Mouse (Mus musculus) c-Kit-positive CD71-positive TER-119-negative erythroid progenitor cells, embryonic 14.5 days (primary cell): ENCODE results near the gene Mypop.
A peak's percentile ranks its signal among the peaks of the same experiment; 100 is the strongest.

Experiments used
- DNase-seq: peaks from one replicate; pipeline ENCODE4 v3.0.0-alpha.2; 2013; ENCODE audit warnings: low read depth

Mypop gene

DNA sequence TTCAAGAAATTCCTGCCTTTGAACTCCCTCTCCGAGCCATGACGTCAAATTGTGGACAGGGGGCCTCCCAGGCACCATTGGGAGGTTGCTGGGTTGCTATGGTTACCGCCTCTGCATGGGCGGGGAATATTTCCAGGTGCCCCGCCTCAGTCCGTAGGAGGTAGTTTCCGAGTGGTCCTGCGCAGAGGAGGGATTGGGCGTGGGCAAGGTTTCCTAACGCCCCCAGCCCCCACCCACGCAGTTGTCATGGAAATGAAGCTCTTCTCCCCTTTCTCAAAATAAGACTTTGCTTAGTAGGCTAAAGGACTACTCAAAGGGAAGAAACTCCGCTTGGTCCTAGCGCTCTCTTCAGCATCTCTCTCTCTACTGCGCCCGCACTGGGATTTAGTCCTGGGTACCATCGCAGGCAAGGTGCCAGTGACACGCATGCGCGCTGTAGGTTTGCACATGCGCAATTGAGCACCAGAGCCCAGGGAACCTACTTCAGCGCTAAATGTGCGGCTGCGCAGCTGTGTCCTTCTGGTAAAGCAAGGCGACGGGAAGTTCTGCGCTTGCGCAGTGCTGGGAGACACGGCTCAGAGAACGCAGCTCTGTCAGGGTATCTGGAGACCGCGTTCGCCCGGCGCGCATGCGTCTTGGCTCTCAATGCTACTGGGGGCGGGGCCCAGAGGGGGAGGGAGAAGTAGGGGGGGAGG is at the start of gene Mypop:
Gene Mypop, plus strand, starts transcription at position 645 of the 695 bp plus-strand sequence.
- DNase-seq: peak; percentile 99

DNA sequence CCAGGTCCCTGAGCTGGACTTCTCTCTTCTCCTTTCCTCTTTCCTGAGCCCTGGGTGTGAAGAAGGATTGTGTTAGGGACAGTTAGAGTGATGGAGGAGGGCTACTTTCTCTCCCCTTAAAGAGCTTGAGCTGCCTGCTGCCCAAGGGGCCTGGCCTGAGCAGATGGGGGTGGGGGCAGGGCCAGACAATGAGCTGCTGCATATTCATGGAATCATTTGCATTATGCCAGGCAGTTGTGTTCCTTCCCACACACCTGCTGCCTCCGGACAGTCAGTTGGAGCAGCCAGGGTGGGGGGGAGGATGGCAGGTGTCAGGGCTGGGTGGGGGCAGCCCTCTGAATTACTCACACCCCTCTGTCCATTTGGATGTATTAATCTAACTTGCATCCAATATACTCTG is 48.7 kb upstream of the Mypop start:
- DNase-seq: no peak

DNA sequence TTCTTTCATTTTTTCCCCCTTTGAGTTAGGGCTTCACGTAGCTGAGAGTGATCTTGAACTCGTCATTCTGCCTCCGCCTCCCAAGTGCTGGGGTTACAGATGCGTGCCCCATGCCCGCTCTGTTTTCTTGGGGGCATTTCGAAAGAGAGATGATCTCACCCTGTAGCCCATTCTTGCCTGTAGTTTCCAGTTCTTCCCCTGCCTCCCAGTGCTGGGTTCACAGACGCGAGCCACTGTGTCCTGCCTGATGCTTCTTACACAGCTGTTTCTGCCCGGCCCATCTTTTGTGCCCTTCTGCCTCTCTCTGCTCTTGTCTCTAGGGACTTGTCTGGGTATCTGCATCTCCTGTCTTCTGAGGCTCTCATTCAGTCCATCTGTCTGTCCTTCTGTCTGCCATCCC is 48.2 kb upstream of the Mypop start:
- DNase-seq: no peak

DNA sequence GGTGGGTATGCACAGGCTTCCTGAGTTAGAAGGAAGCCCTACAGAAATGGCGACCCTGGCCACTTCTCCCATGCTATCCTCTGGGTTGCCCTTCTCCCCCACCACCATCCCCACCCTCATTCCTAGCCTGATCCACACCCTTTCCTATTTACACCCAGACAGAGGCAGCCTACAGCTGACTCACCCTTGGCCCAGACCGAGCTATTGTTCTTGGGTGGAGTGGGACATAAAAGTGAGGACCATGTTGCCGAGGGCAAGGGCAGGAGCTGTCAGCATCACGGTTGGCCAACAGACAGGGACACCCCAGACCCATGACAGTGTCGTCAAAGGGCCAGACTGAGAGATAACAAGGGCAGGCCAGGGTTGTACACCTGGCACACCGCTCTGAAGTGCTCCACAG is 42.9 kb upstream of the Mypop start:
- DNase-seq: no peak

DNA sequence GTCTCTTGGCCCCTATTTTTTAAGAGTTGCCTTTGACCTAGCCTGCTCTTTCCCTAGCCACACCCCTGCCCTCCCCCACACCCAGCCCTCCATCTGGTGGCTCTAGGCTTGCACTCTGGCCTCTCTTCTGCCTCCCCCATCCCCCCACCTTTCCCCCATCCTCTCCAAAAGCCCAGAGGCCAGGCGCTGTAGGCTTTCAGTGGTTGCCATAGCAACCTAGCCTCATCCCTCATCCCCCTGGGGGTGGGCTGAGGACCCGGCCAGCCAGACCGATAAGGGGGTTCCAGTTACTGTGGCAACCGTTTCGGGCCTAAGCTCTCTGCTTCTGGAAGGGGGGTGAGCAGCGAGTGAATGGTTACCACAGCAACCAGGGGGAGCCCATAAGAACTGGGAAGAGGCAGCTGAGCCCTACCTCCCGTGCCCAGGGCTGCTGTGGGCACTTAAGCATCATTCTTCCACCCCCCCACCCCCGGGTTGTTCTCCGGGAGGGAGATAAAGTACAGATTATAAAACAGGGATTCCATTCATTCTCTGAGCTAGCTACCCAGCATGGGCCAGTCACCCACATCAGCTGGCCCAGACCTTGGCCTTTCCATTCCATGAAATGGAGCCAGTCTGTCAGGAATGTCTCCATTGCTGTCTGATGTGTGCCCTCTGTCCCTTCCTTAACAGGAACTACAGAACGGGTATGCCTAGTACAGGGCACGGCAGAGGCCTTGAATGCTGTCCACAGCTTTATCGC is 41.1 kb upstream of the Mypop start:
- DNase-seq: no peak

DNA sequence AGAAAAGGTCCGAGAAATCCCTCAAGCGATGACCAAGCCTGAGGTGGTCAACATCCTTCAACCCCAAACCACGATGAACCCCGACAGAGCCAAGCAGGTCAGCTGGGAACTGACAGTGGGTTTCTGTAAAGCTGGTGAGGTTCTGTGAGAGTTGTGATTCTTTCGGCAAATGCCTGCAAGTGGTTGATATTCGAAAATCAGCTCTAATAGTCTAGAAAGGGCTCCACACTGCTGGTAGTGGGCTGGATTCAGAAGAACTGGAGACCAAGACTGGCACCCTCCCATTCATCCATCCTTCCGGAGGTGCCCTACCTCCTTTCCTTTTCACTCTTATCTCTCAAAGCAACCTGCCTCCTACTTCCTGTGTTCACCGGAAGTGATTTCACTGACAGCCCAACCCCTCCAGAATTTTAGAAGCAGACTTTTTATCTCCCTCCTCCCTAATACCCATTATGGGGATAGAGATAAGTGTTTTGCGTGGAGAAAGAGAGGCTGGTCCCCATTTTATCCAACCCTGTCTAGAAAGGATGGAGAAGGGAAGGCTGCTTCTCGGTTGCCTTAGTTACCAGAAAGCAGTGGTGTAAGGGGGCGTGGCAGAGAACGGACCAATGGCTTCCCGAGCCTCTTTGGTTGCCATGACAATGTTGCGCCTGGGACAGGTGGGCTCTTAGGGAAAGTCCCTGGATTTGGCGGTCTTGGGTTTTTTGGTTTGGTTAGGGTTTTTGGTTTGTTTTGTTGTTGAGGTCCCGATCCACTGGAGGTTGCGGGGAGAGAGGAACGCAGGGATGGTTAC is 40.3 kb upstream of the Mypop start:
- no peak for DNase-seq

DNA sequence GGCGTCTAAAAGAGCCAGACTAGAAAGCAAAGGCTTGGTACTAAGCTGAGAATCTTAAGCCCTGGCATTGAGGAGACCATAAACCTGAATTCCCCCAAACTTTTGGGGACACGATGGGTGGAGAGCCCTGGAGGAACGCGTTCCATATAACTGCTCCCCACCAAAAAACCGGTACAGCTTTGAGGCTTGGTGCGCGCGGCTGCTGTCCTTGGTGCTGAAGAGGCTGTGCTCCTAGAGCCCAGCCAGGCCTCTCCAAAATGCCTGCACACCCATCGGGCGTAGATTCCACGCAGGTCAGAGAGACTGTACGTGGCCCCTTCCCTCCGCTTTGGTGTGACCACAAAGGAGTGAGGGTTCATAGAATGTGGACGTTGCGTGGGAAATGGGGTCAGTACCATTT is 39.6 kb upstream of the Mypop start:
- DNase-seq: peak; percentile 32

DNA sequence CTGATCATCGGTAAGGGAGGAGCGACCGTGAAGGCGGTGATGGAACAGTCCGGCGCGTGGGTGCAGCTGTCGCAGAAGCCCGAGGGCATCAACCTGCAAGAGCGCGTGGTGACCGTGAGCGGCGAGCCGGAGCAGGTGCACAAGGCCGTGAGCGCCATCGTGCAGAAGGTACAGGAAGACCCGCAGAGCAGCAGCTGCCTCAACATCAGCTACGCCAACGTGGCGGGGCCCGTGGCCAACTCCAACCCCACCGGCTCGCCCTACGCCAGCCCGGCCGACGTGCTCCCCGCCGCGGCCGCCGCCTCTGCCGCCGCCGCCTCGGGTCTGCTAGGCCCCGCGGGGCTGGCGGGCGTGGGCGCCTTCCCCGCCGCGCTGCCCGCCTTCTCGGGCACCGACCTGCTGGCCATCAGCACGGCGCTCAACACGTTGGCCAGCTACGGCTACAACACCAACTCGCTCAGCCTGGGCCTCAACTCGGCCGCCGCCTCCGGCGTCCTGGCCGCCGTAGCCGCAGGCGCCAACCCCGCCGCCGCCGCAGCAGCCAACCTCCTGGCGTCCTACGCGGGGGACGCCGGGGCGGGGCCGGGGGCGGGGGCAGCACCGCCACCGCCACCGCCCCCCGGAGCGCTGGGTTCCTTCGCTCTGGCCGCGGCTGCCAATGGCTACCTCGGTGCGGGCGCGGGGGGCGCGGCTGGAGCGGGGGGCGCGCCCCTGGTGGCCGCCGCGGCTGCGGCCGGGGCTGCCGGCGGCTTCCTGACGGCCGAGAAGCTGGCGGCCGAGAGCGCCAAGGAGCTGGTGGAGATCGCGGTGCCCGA is 33.3 kb upstream of the Mypop start:
- no peak for DNase-seq

DNA sequence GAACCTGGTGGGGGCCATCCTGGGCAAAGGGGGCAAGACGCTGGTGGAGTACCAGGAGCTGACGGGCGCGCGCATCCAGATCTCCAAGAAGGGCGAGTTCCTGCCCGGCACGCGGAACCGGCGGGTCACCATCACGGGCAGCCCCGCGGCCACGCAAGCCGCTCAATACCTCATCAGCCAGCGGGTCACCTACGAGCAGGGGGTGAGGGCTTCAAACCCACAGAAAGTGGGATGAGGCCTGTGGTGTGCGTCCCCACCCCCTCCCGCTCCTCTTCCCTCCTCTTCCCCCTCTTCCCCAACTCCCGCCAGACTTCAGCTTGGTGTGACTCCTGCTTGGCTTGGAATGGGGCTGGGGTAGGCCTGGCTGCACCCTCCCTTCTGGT is 32.7 kb upstream of the Mypop start:
- no peak for DNase-seq

DNA sequence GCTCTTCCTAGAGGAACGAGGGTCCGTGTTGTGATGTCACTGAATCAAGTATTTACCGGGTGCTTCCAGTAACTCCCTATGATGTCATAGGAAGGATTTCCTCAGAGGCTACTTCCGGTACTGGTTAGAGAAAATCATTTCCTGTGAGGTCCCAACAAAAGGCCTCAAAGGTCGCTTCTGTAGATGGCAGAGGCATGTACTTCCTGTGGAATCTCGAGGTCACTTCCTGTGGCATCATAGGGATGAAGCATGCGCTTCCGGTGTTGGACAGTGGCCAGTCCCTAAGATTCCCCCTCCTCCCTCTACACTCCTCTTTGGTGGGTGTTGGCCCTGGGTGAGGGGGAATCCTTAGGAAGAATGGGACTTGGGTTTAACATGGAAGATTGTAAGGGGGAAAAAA is 31.6 kb upstream of the Mypop start:
- no peak for DNase-seq

DNA sequence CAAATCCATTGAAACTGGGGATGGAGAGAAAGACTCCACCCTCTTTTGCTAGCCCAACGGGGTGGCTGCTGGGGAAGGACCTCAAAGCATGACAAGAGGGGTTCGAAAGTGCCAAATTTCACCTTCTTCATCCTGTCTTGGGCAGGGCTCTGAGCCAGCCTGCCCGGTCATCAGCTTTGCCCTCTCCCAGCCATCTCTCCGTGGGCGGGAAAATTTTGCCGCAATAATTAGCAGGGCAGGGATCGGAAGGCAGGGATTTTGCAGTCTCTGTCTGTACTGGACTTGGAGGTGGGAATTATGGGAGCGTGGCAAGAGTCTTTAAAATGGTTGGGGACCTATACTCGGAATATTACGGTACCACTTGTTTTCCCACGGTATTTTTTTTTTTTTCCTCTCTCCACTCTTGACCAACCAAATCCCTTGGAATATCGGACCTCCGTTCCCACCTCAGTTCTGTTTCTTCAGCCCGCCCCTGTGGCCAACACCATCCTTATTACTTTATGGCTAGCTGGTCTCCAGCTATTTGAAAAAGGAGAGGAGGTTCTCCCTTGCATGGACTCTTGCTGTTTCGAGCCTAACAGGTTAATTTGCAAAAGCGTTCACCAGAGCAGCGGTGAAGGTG is 28.8 kb upstream of the Mypop start:
- no peak for DNase-seq

DNA sequence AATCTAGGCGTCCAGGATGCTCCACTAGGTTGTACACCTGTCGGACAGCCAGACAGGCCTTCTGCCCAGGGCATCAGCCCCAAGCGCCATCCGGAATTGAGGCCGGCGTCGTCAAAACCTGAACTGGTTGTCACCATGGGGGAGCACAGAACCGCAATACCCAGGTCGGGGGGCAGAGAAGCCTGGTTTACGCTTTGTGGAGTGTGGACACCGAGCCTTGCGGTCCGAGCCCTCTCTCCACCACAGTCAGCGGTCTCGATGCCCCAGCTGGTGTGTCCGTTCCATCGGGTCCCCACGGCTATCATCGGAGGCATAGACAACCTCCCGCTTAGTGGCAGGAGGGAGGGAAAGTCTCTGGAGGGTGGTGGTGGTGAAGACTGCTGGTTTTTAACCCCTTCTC is 28.2 kb upstream of the Mypop start:
- no peak for DNase-seq

DNA sequence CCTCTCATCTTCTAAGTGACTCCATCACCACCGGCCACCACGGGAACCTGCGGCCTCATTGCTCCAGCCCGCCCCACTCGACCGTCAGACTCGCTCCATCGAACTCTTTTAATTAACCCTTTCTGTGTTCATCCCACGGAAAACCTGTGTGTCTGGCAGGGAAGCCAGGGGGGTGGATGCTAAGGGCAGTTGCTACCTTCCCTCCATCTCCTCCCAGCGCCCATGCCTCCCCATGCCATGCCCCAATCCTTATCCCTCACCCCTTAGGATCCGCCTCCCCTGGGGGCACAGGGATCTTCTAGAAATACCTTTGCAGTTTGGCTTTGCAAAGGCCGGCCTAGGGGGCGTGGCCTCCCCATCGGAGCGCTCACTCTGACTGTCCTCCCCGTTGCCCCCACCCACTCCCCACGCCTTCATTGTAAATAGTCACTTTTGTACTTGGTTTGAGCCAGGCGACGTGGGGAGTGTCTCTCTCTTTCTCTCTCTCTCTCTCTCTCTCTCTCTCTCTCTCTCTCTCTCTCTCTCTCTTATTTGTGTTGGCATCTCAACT is 27.7 kb upstream of the Mypop start:
- DNase-seq: no peak

DNA sequence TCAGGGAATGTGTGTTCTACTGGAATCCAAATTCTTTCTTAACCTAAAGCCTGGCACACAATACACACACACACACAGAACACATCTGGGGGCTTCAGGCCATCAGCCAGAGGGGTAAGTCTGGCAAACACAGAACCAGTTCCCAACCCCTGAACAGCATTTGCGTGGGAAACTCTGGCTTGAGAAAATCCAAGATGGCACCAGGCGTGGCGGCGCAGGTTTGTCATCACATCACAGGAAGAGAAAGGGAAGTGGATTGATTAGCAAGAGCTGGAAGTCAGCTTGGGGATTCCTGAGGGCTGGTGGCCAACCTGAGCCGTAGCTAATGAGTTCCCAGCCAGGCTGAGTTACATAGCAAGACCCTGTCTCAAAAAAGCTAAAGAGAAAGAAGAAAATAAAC is 25.7 kb upstream of the Mypop start:
- no peak for DNase-seq

DNA sequence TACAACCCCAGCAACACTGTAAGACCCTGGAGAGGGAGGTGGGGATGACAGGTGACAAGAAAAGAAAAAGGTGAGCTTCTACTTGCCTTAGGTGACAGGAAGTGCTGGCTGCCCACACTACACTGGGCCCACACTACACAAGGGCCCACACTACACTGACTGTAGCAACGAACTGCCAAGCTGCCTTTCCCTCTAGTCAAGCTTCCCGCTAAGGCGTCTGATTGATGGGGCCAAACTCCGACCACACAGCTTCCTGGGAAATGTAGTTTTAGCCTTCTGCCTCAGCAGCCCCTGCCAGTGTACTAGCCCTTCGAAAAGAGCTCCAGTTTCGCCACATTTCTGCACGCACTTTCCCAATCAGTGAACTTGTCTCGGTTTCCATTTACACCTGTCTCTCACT is 23.4 kb upstream of the Mypop start:
- DNase-seq: no peak

DNA sequence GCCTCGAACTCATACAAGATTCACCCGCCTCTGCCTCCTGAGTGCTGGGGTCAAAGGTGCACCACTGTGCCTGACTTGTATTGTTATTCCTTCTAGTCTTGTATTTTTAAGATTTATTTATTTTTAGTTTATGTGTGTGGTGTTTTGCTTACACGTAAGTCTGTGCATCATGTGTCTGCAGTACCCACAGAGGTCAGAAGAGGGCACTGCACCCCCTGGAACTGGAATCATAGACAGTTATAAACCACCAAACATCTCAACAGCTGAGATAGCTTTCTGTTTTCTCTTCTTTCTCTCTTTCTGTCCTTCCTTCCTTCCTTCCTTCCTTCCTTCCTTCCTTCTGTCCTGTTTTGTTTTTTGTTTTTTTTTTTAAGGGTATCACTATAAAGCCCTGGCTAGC is 20.1 kb upstream of the Mypop start:
- DNase-seq: no peak

DNA sequence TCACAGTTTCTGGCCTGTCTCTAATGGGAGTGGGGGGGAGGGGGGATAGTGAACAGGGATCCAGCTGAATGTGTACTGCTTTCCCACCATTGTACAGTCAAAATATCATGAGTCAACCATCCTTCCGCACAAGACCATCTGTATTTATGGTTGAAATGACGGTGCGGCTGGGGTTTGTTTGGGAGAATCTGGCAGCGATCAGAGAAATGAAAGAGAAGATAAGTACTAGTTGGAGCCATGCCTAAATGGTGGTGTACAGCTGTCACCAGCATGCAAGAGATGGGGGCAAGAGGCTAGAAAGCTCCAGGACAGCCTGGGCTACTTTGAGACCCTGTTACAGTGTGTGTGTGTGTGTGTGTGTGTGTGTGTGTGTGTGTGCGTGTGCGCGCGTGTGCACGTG is 12.7 kb upstream of the Mypop start:
- no peak for DNase-seq

DNA sequence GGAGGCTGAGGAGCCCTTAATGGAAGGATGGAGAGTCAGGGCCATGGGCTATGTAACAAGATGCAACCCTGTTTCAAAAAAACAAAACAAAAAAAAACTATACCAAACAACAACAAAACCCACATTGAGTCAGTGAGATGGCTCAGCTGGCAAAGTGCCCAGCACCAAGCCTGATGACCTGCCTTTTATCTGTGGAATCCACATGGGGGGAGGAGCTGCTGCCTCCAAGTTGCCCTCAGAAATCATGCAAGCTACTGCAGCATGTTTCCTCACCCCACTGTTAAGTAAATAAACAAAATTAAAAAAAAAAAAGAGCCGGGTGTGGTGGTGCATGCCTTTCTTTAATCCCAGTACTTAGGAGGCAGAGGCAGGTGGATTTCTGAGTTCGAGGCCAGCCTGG is 4.5 kb upstream of the Mypop start:
- DNase-seq: no peak

DNA sequence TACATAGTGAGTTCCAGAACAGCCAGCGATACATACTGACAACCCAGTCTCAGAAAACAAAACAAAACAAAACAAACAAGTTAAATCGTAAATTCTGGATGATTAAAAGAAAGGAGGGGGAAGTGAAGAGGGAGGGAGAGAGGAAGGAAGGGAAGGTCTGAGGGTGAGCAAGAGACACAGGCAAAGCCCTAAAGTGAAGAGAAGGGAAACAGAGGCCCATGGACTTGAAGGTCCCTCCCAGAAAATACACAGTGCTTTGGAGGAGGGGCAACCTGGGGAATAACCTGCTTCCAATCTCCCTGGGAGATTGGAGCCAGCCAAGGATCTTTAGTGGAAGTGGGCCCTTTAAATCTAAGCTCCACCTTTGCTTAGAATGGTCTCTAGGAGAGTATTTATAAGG is 3.9 kb upstream of the Mypop start, which contains the start of gene Nanos2:
Gene Nanos2, plus strand, starts transcription at position 301 of the 400 bp plus-strand sequence.
- no peak for DNase-seq

DNA sequence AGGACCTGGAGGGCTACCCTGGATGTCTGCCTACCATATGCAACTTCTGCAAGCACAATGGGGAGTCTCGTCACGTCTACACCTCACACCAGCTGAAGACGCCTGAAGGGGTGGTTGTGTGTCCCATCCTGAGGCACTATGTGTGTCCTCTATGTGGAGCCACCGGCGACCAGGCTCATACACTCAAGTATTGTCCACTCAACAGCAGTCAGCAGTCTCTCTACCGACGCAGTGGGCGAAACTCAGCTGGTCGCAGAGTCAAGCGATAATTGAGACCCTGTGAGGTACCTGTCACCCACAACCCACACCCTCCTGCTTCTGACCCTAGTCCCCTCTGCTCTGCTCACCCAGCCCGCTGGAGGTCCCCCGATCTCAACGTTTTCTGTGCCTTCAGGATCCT is 3.3 kb upstream of the Mypop start:
- no peak for DNase-seq

DNA sequence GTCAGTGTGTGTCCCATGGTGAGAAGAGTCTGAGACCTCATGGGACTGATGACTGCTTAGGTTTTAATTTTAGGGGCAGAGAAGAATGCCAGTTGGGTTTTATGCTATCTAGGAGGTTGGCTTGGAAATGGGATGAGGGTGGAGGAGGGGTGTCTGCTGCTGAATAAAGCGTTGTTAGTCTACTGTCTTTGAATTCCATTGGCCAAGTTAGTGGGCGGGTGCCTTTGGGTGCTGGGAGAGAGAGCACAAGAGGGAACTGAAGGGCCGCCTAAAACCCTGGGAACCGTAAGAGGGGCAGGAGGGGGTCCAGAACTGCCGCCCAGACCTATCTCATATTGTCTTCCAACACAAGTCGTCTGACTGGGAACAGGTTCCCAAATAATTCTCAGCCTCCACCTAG is 2.3 kb upstream of the Mypop start:
- DNase-seq: no peak
